Mouse (Mus musculus): ENCODE measurements around the gene Sftpd.

Sftpd gene

GRCm38 (mm10) chr14:41185059-41185821, at the start of gene Sftpd:
Gene Sftpd, minus strand, starts transcription at chr14:41185149.
- DNase-seq (ENCODE audit: low read depth, low spot score) = no peak

GRCm38 (mm10) chr14:41198037-41198730, 13.2 kb upstream of the Sftpd start:
- DNase-seq (ENCODE audit: low read depth, low spot score) = no peak

- DNase-seq (ENCODE audit: low read depth, low spot score) = peak; percentile 61
These were observed 4.5 kb upstream of the Sftpd start for GRCm38 (mm10) chr14:41189496-41189895.

GRCm38 (mm10) chr14:41174802-41175201, 10.1 kb downstream of the Sftpd start:
- DNase-seq (ENCODE audit: low read depth, low spot score) = no peak

GRCm38 (mm10) chr14:41170514-41170913, 14.4 kb downstream of the Sftpd start:
- DNase-seq (ENCODE audit: low read depth, low spot score) = no peak

- no peak for DNase-seq (ENCODE audit: low read depth, low spot score)
These were observed 16.4 kb downstream of the Sftpd start for GRCm38 (mm10) chr14:41168567-41168966.

GRCm38 (mm10) chr14:41167278-41167677, 17.7 kb downstream of the Sftpd start:
- DNase-seq (ENCODE audit: low read depth, low spot score) = no peak

GRCm38 (mm10) chr14:41162663-41163062, 22.3 kb downstream of the Sftpd start:
- DNase-seq (ENCODE audit: low read depth, low spot score) = peak; percentile 60

GRCm38 (mm10) chr14:41160743-41161142, 24.2 kb downstream of the Sftpd start:
- no peak for DNase-seq (ENCODE audit: low read depth, low spot score)

GRCm38 (mm10) chr14:41160076-41160475, 24.9 kb downstream of the Sftpd start:
- no peak for DNase-seq (ENCODE audit: low read depth, low spot score)

GRCm38 (mm10) chr14:41151220-41151898, 33.6 kb downstream of the Sftpd start, which contains the start of gene Mbl1:
Gene Mbl1, plus strand, starts transcription at chr14:41151458.
- no peak for DNase-seq (ENCODE audit: low read depth, low spot score)

GRCm38 (mm10) chr14:41147356-41147755, 37.6 kb downstream of the Sftpd start:
- DNase-seq (ENCODE audit: low read depth, low spot score) = no peak

GRCm38 (mm10) chr14:41146922-41147321, 38.0 kb downstream of the Sftpd start:
- DNase-seq (ENCODE audit: low read depth, low spot score) = no peak

GRCm38 (mm10) chr14:41146035-41146434, 38.9 kb downstream of the Sftpd start:
- DNase-seq (ENCODE audit: low read depth, low spot score) = no peak

GRCm38 (mm10) chr14:41140686-41141085, 44.3 kb downstream of the Sftpd start:
- no peak for DNase-seq (ENCODE audit: low read depth, low spot score)

- no peak for DNase-seq (ENCODE audit: low read depth, low spot score)
These were observed 47.9 kb downstream of the Sftpd start for GRCm38 (mm10) chr14:41137006-41137405.

- no peak for DNase-seq (ENCODE audit: low read depth, low spot score)
These were observed 53.4 kb downstream of the Sftpd start, which contains the start of gene Sftpa1 for GRCm38 (mm10) chr14:41131540-41131939. Gene Sftpa1, plus strand, starts transcription at chr14:41131782.

GRCm38 (mm10) chr14:41127997-41128396, 57.0 kb downstream of the Sftpd start:
- peak; percentile 67 for DNase-seq (ENCODE audit: low read depth, low spot score)

- no peak for DNase-seq (ENCODE audit: low read depth, low spot score)
These were observed 60.3 kb downstream of the Sftpd start for GRCm38 (mm10) chr14:41124683-41125082.
